Mouse (Mus musculus) heart, embryonic 16.5 days (tissue): ENCODE results near the gene Dnaaf3. TPM values are rescaled to one million over a fixed set of nuclear protein-coding genes. Genes with fewer than 3 reads are reported as not detected.
A peak's percentile ranks its signal among the peaks of the same experiment; 100 is the strongest.
"Not testable (repeated sequence)": the region's sequence is repeated elsewhere in the genome, so short reads cannot be mapped to it uniquely, and the experiment has no call there.

Source experiments
- ATAC-seq: fragments of 200-750 bp; cut with Nextera tagmentation; replicated peaks from 2 replicates; pipeline ENCODE4 v1.8.0; 2017; ENCODE audit warnings: moderate number of reproducible peaks; ENCODE audit not compliant: insufficient read depth, low FRiP score; ENCODE audit errors: extremely low read depth
- H3K27ac ChIP-seq: fragments of 300-500 bp; sonication (generic); 2 replicates; pipeline ENCODE4 v1.5.1; 2014; ENCODE audit warnings: mild to moderate bottlenecking, low read length, control low read depth, moderate library complexity
- H3K27me3 ChIP-seq: fragments of 300-500 bp; sonication (generic); 2 replicates; pipeline ENCODE4 v1.6.1; 2014; ENCODE audit warnings: low read length, mixed read lengths; ENCODE audit not compliant: control insufficient read depth, insufficient read depth
- H3K36me3 ChIP-seq: fragments of 300-500 bp; sonication (generic); 2 replicates; pipeline ENCODE4 v1.6.1; 2014; ENCODE audit not compliant: control insufficient read depth, insufficient read depth
- H3K4me1 ChIP-seq: fragments of 300-500 bp; sonication (generic); 2 replicates; pipeline ENCODE4 v1.6.1; 2014; ENCODE audit warnings: low read length, mixed read lengths; ENCODE audit not compliant: control insufficient read depth, insufficient read depth
- H3K4me2 ChIP-seq: fragments of 300-500 bp; sonication (generic); 2 replicates; pipeline ENCODE4 v1.6.1; 2014; ENCODE audit warnings: low read depth, mild to moderate bottlenecking, control low read depth, low read length
- H3K4me3 ChIP-seq: fragments of 300-500 bp; sonication (generic); 2 replicates; pipeline ENCODE4 v1.5.1; 2014; ENCODE audit warnings: mild to moderate bottlenecking, control low read depth, low read length
- H3K9ac ChIP-seq: fragments of 300-500 bp; sonication (generic); 2 replicates; pipeline ENCODE4 v1.6.1; 2014; ENCODE audit warnings: low read length, control low read depth
- H3K9me3 ChIP-seq: fragments of 300-500 bp; sonication (generic); replicated peaks from 2 replicates; pipeline ENCODE4 v1.6.1; 2016; ENCODE audit warnings: low read length; ENCODE audit not compliant: control insufficient read depth
- WGBS: fragments of 180-500 bp; shearing (Covaris S2); extraction: QIAGEN DNeasy Blood & Tissue Kit; methylation state at CpG from one replicate; pipeline ENCODE4 v1.1.7; 2014; 5-methylcytosine and 5-hydroxymethylcytosine counted together
- polyA plus RNA-seq: library from polyadenylated mRNA; unstranded; fragments of >200 nt; fragmentation: Nextera tagmentation; extraction: Ambion mirVana; gene quantifications from 2 replicates; pipeline ENCODE4 v1.2.1, GENCODE M21; 2015

The Dnaaf3 gene
- 1.1 and 1.3 TPM in 2 replicates for polyA plus RNA-seq

- 5% methylated on average over 28 of the region's 28 CpGs for WGBS
- peak within 1 kb of the TSS; percentile 36; the same call in 1 of the 2 replicates for H3K9ac ChIP-seq
- H3K4me1 ChIP-seq, result no peaks in the 10 kb centered on the region
- H3K36me3 ChIP-seq, result no peaks in the 10 kb centered on the region
- peak within 1 kb of the TSS; percentile 48 for H3K4me3 ChIP-seq
- peak within 1 kb of the TSS; percentile 81 for H3K4me2 ChIP-seq
- peak; percentile 95 for ATAC-seq
- no peaks in the 10 kb centered on the region for H3K9me3 ChIP-seq
- no peak within 1 kb of the TSS for H3K27ac ChIP-seq
- peaks cover 3% of the 10 kb centered on the region; the same call in 1 of the 2 replicates for H3K27me3 ChIP-seq
These were observed at the start of gene Dnaaf3 for GRCm38 (mm10) chr7:4532005-4532729. TSS of gene Dnaaf3 (minus strand) at chr7:4532453.

- not testable (repeated sequence) for H3K9ac ChIP-seq, H3K4me2 ChIP-seq, H3K27ac ChIP-seq, H3K36me3 ChIP-seq, ATAC-seq, H3K4me3 ChIP-seq, H3K4me1 ChIP-seq, H3K27me3 ChIP-seq, H3K9me3 ChIP-seq
- 78% methylated on average over 3 of the region's 3 CpGs for WGBS
These were observed 49.2 kb upstream of the Dnaaf3 start for GRCm38 (mm10) chr7:4581481-4581880.

- H3K4me1 ChIP-seq, H3K27me3 ChIP-seq, H3K36me3 ChIP-seq, H3K4me2 ChIP-seq, H3K9me3 ChIP-seq, ATAC-seq, H3K9ac ChIP-seq, H3K27ac ChIP-seq, H3K4me3 ChIP-seq: not testable (repeated sequence)
- 55% methylated on average over 2 of the region's 2 CpGs for WGBS
These were observed 40.1 kb upstream of the Dnaaf3 start for GRCm38 (mm10) chr7:4572361-4572760.

GRCm38 (mm10) chr7:4562660-4563059 is 30.4 kb upstream of the Dnaaf3 start:
- Histone ChIP-seq H3K27me3 (0 out of 2 replicates have a peak, but pooled peaks cover under 1% of the 10 kb centered on the region), H3K9me3 (no peaks in the 10 kb centered on the region), H3K4me1 (no peaks in the 10 kb centered on the region), H3K36me3 (no peaks in the 10 kb centered on the region), H3K9ac (no peak overlapping the region), H3K27ac (no peak overlapping the region), H3K4me2 (no peak overlapping the region), H3K4me3 (no peak overlapping the region)
- ATAC-seq, result no peak
- WGBS, result 81% methylated on average over 3 of the region's 3 CpGs

- Histone ChIP-seq H3K36me3 (no peaks in the 10 kb centered on the region), H3K27ac (no peak overlapping the region), H3K9ac (no peak overlapping the region), H3K27me3 (peaks cover 6% of the 10 kb centered on the region), H3K4me1 (no peaks in the 10 kb centered on the region), H3K4me3 (no peak overlapping the region), H3K9me3 (no peaks in the 10 kb centered on the region), H3K4me2 (no peak overlapping the region)
- no peak for ATAC-seq
- 60% methylated on average over 6 of the region's 6 CpGs for WGBS
These were observed 24.9 kb upstream of the Dnaaf3 start for GRCm38 (mm10) chr7:4557167-4557560.

- Histone ChIP-seq H3K36me3 (no peaks in the 10 kb centered on the region), H3K4me2 (no peak overlapping the region), H3K9ac (no peak overlapping the region), H3K9me3 (no peaks in the 10 kb centered on the region), H3K27me3 (peaks cover 6% of the 10 kb centered on the region), H3K27ac (no peak overlapping the region), H3K4me3 (no peak overlapping the region), H3K4me1 (no peaks in the 10 kb centered on the region)
- ATAC-seq, result peak; percentile 78
- WGBS, result 17% methylated on average over 15 of the region's 15 CpGs
These were observed 24.3 kb upstream of the Dnaaf3 start for GRCm38 (mm10) chr7:4556256-4557166.

GRCm38 (mm10) chr7:4547221-4547641 is 15.0 kb upstream of the Dnaaf3 start, which contains the start of gene Syt5:
TSS of gene Syt5 (minus strand) at chr7:4547541.
- H3K27me3 ChIP-seq, result peaks cover 11% of the 10 kb centered on the region
- no peaks in the 10 kb centered on the region for H3K36me3 ChIP-seq
- no peak within 1 kb of the TSS for H3K27ac ChIP-seq
- H3K4me3 ChIP-seq, result peak within 1 kb of the TSS; percentile 34
- H3K9ac ChIP-seq, result peak within 1 kb of the TSS; percentile 12; the same call in 1 of the 2 replicates
- ATAC-seq, result no peak
- 8% methylated on average over 33 of the region's 33 CpGs for WGBS
- H3K4me1 ChIP-seq, result 0 out of 2 replicates have a peak, but pooled peaks cover 3% of the 10 kb centered on the region
- H3K4me2 ChIP-seq, result peak within 1 kb of the TSS; percentile 55
- no peaks in the 10 kb centered on the region for H3K9me3 ChIP-seq

- Histone ChIP-seq H3K36me3 (no peaks in the 10 kb centered on the region), H3K4me2 (peak overlapping the region; percentile 55), H3K9ac (no peak overlapping the region), H3K27me3 (peaks cover 11% of the 10 kb centered on the region), H3K4me1 (0 out of 2 replicates have a peak, but pooled peaks cover 3% of the 10 kb centered on the region), H3K9me3 (no peaks in the 10 kb centered on the region), H3K4me3 (peak overlapping the region; percentile 20), H3K27ac (no peak overlapping the region)
- ATAC-seq, result peak; percentile 60
- WGBS, result 3% methylated on average over 26 of the region's 26 CpGs
These were observed 14.4 kb upstream of the Dnaaf3 start for GRCm38 (mm10) chr7:4546591-4547131.
